Mouse (Mus musculus): ENCODE measurements at regions not wholly inside any gene's neighbourhood (a gene's known extent, or its start where the extent isn't known, plus 50 kb on each side); places are given as distances from the start of the nearest gene placed in this dataset.

GRCm38 (mm10) chr8:18536059-18536458 lies 442.0 kb downstream of the Defb40 start:
- H3K4me3 ChIP-seq (replicated peaks), result no peak overlapping the region

GRCm38 (mm10) chr8:18528120-18528519 lies 449.9 kb downstream of the Defb40 start:
- no peaks in the 10 kb centered on the region for H3K27me3 ChIP-seq (replicated peaks)
- H3K27ac ChIP-seq, result no peak overlapping the region
- no peak overlapping the region for H3K9ac ChIP-seq
- no peak overlapping the region for H3K4me3 ChIP-seq (replicated peaks)
- H3K4me2 ChIP-seq (replicated peaks), result no peak overlapping the region
- H3K4me1 ChIP-seq (replicated peaks), result no peaks in the 10 kb centered on the region
- 84% methylated on average over 6 of the region's 6 CpGs for WGBS
- no peaks in the 10 kb centered on the region for H3K9me3 ChIP-seq
- no peaks in the 10 kb centered on the region for H3K36me3 ChIP-seq
- ATAC-seq, result no peak

More at GRCm38 (mm10) chr8:18536059-18536458, 442.0 kb downstream of the Defb40 start:
- H3K9me3 ChIP-seq, result no peaks in the 10 kb centered on the region
- no peak overlapping the region for H3K4me2 ChIP-seq (replicated peaks)
- ATAC-seq, result no peak
- no peaks in the 10 kb centered on the region for H3K4me1 ChIP-seq (replicated peaks)
- H3K36me3 ChIP-seq, result no peaks in the 10 kb centered on the region
- 81% methylated on average over 2 of the region's 2 CpGs for WGBS
- no peaks in the 10 kb centered on the region for H3K27me3 ChIP-seq (replicated peaks)
- no peak overlapping the region for H3K9ac ChIP-seq
- no peak overlapping the region for H3K27ac ChIP-seq

- Histone ChIP-seq H3K36me3 (no peaks in the 10 kb centered on the region), H3K4me2 (replicated peaks) (no peak overlapping the region), H3K27me3 (replicated peaks) (no peaks in the 10 kb centered on the region), H3K9ac (no peak overlapping the region), H3K9me3 (no peaks in the 10 kb centered on the region), H3K27ac (no peak overlapping the region), H3K4me1 (replicated peaks) (no peaks in the 10 kb centered on the region), H3K4me3 (replicated peaks) (no peak overlapping the region)
- WGBS, result 64% methylated on average over 2 of the region's 2 CpGs
- ATAC-seq, result no peak
Measured at GRCm38 (mm10) chr8:18512409-18512808, 465.6 kb downstream of the Defb40 start.

- ATAC-seq, result no peak
- Histone ChIP-seq H3K4me3 (replicated peaks) (no peak overlapping the region), H3K4me2 (replicated peaks) (no peak overlapping the region), H3K27ac (no peak overlapping the region), H3K4me1 (replicated peaks) (no peaks in the 10 kb centered on the region), H3K36me3 (no peaks in the 10 kb centered on the region), H3K27me3 (replicated peaks) (no peaks in the 10 kb centered on the region), H3K9ac (no peak overlapping the region), H3K9me3 (no peaks in the 10 kb centered on the region)
- WGBS, result 74% methylated on average over 13 of the region's 13 CpGs
Measured at GRCm38 (mm10) chr8:18506158-18507022, 471.7 kb downstream of the Defb40 start.

- Histone ChIP-seq H3K4me2 (replicated peaks) (no peak overlapping the region), H3K9ac (no peak overlapping the region), H3K27me3 (replicated peaks) (no peaks in the 10 kb centered on the region), H3K4me1 (replicated peaks) (no peaks in the 10 kb centered on the region), H3K36me3 (no peaks in the 10 kb centered on the region), H3K4me3 (replicated peaks) (no peak overlapping the region), H3K9me3 (no peaks in the 10 kb centered on the region), H3K27ac (no peak overlapping the region)
- 84% methylated on average over 5 of the region's 5 CpGs for WGBS
- no peak for ATAC-seq
Measured at GRCm38 (mm10) chr8:18490620-18491019, 487.4 kb downstream of the Defb40 start.

- H3K9me3 ChIP-seq, result no peaks in the 10 kb centered on the region
- H3K36me3 ChIP-seq, result no peaks in the 10 kb centered on the region
- H3K4me2 ChIP-seq (replicated peaks), result no peak overlapping the region
- 75% methylated on average over 3 of the region's 3 CpGs for WGBS
- no peak overlapping the region for H3K27ac ChIP-seq
- H3K4me3 ChIP-seq (replicated peaks), result no peak overlapping the region
- no peaks in the 10 kb centered on the region for H3K27me3 ChIP-seq (replicated peaks)
- no peaks in the 10 kb centered on the region for H3K4me1 ChIP-seq (replicated peaks)
- H3K9ac ChIP-seq, result no peak overlapping the region
- ATAC-seq, result no peak
Measured at GRCm38 (mm10) chr8:18480081-18480480, 498.0 kb downstream of the Defb40 start.

- peak; percentile 31 for ATAC-seq
- Histone ChIP-seq H3K27me3 (replicated peaks) (no peaks in the 10 kb centered on the region), H3K4me1 (replicated peaks) (no peaks in the 10 kb centered on the region), H3K4me3 (replicated peaks) (no peak overlapping the region), H3K27ac (no peak overlapping the region), H3K9me3 (no peaks in the 10 kb centered on the region), H3K9ac (no peak overlapping the region), H3K36me3 (no peaks in the 10 kb centered on the region), H3K4me2 (replicated peaks) (no peak overlapping the region)
- WGBS, result 68% methylated on average over 4 of the region's 4 CpGs
Measured at GRCm38 (mm10) chr8:18478166-18478565, 499.9 kb downstream of the Defb40 start.

GRCm38 (mm10) chr8:18467511-18467910 lies 510.5 kb downstream of the Defb40 start:
- Histone ChIP-seq H3K4me1 (replicated peaks) (no peaks in the 10 kb centered on the region), H3K4me3 (replicated peaks) (no peak overlapping the region), H3K36me3 (no peaks in the 10 kb centered on the region), H3K9ac (no peak overlapping the region), H3K9me3 (no peaks in the 10 kb centered on the region), H3K27me3 (replicated peaks) (no peaks in the 10 kb centered on the region), H3K27ac (no peak overlapping the region), H3K4me2 (replicated peaks) (no peak overlapping the region)
- WGBS, result 63% methylated on average over 7 of the region's 7 CpGs
- no peak for ATAC-seq

GRCm38 (mm10) chr8:18460609-18461008 lies 517.4 kb downstream of the Defb40 start:
- Histone ChIP-seq H3K4me1 (replicated peaks) (no peaks in the 10 kb centered on the region), H3K4me3 (replicated peaks) (no peak overlapping the region), H3K27ac (no peak overlapping the region), H3K4me2 (replicated peaks) (no peak overlapping the region), H3K9ac (no peak overlapping the region), H3K36me3 (no peaks in the 10 kb centered on the region), H3K9me3 (no peaks in the 10 kb centered on the region), H3K27me3 (replicated peaks) (no peaks in the 10 kb centered on the region)
- WGBS, result 73% methylated on average over 4 of the region's 4 CpGs
- no peak for ATAC-seq

- H3K4me3 ChIP-seq (replicated peaks), result no peak overlapping the region
- H3K27ac ChIP-seq, result no peak overlapping the region
- no peaks in the 10 kb centered on the region for H3K27me3 ChIP-seq (replicated peaks)
- no peaks in the 10 kb centered on the region for H3K9me3 ChIP-seq
- no peak overlapping the region for H3K4me2 ChIP-seq (replicated peaks)
- H3K4me1 ChIP-seq (replicated peaks), result no peaks in the 10 kb centered on the region
- 68% methylated on average over 6 of the region's 6 CpGs for WGBS
- H3K9ac ChIP-seq, result no peak overlapping the region
- ATAC-seq, result no peak
- H3K36me3 ChIP-seq, result no peaks in the 10 kb centered on the region
Measured at GRCm38 (mm10) chr8:18457470-18457869, 520.6 kb downstream of the Defb40 start.

GRCm38 (mm10) chr8:18449015-18449414 lies 529.0 kb downstream of the Defb40 start:
- H3K9me3 ChIP-seq, result no peaks in the 10 kb centered on the region
- no peak overlapping the region for H3K4me3 ChIP-seq (replicated peaks)
- no peak overlapping the region for H3K4me2 ChIP-seq (replicated peaks)
- H3K36me3 ChIP-seq, result no peaks in the 10 kb centered on the region
- H3K27me3 ChIP-seq (replicated peaks), result no peaks in the 10 kb centered on the region
- no peaks in the 10 kb centered on the region for H3K4me1 ChIP-seq (replicated peaks)
- no peak overlapping the region for H3K9ac ChIP-seq
- no peak overlapping the region for H3K27ac ChIP-seq
- no peak for ATAC-seq
- WGBS, result 72% methylated on average over 3 of the region's 3 CpGs

GRCm38 (mm10) chr8:18442212-18442611 lies 535.8 kb downstream of the Defb40 start:
- H3K9ac ChIP-seq, result no peak overlapping the region
- 64% methylated on average over 3 of the region's 3 CpGs for WGBS
- H3K27ac ChIP-seq, result no peak overlapping the region
- no peak overlapping the region for H3K4me2 ChIP-seq (replicated peaks)
- no peaks in the 10 kb centered on the region for H3K27me3 ChIP-seq (replicated peaks)
- H3K4me3 ChIP-seq (replicated peaks), result no peak overlapping the region
- H3K36me3 ChIP-seq, result no peaks in the 10 kb centered on the region
- no peaks in the 10 kb centered on the region for H3K4me1 ChIP-seq (replicated peaks)
- ATAC-seq, result no peak
- H3K9me3 ChIP-seq, result no peaks in the 10 kb centered on the region

GRCm38 (mm10) chr8:18422846-18423245 lies 555.2 kb downstream of the Defb40 start:
- Histone ChIP-seq H3K9me3 (no peaks in the 10 kb centered on the region), H3K36me3 (no peaks in the 10 kb centered on the region), H3K27me3 (replicated peaks) (no peaks in the 10 kb centered on the region), H3K4me2 (replicated peaks) (no peak overlapping the region), H3K9ac (no peak overlapping the region), H3K4me3 (replicated peaks) (no peak overlapping the region), H3K4me1 (replicated peaks) (no peaks in the 10 kb centered on the region), H3K27ac (no peak overlapping the region)
- whole genome bisulfite sequencing, result 84% methylated on average over 5 of the region's 5 CpGs
- ATAC-seq, result no peak

Data from intestine, embryonic 15.5 days (tissue).